Mouse (Mus musculus) embryonic facial prominence, embryonic 14.5 days (tissue): ENCODE measurements around the gene Slc25a51. TPM values are rescaled to one million over a fixed set of nuclear protein-coding genes. Genes with fewer than 3 reads are reported as not detected.

Experiments used
- ATAC-seq: fragments of 200-750 bp; cut with Nextera tagmentation; 2 replicates; pipeline ENCODE4 v1.8.0; 2017; ENCODE audit warnings: low read depth, moderate number of reproducible peaks, moderate TSS enrichment
- DNase-seq: peaks from one replicate; pipeline ENCODE4 v3.0.0-alpha.2; 2015; ENCODE audit warnings: low spot score
- H3K27ac ChIP-seq: fragments of 300-500 bp; sonication (generic); replicated peaks from 2 replicates; pipeline ENCODE4 v1.5.1; 2014; ENCODE audit warnings: low read depth, mild to moderate bottlenecking, low read length, moderate library complexity
- H3K27me3 ChIP-seq: fragments of 300-500 bp; sonication (generic); replicated peaks from 2 replicates; pipeline ENCODE4 v1.6.1; 2014; ENCODE audit warnings: low read length; ENCODE audit not compliant: control insufficient read depth, insufficient read depth
- H3K36me3 ChIP-seq: fragments of 300-500 bp; sonication (generic); 2 replicates; pipeline ENCODE4 v1.6.1; 2014; ENCODE audit warnings: low read length, mixed read lengths; ENCODE audit not compliant: control insufficient read depth, insufficient read depth
- H3K4me1 ChIP-seq: fragments of 300-500 bp; sonication (generic); 2 replicates; pipeline ENCODE4 v1.6.1; 2014; ENCODE audit warnings: antibody characterized with exemption, low read length; ENCODE audit not compliant: control insufficient read depth, insufficient read depth
- H3K4me2 ChIP-seq: fragments of 300-500 bp; sonication (generic); 2 replicates; pipeline ENCODE4 v1.6.1; 2014; ENCODE audit warnings: low read depth, mild to moderate bottlenecking, low read length, moderate library complexity, mixed read lengths
- H3K4me3 ChIP-seq: fragments of 300-500 bp; sonication (generic); 2 replicates; pipeline ENCODE4 v1.5.1; 2014; ENCODE audit warnings: low read depth, mild to moderate bottlenecking, low read length
- H3K9ac ChIP-seq: fragments of 300-500 bp; sonication (generic); 2 replicates; pipeline ENCODE4 v1.6.1; 2014; ENCODE audit warnings: low read depth, mild to moderate bottlenecking, low read length, moderate library complexity, mixed read lengths
- H3K9me3 ChIP-seq: fragments of 300-500 bp; sonication (generic); 2 replicates; pipeline ENCODE4 v1.6.1; 2016; ENCODE audit warnings: low read length; ENCODE audit not compliant: control insufficient read depth
- WGBS: fragments of 180-500 bp; shearing (Covaris S2); extraction: QIAGEN DNeasy Blood & Tissue Kit; methylation state at CpG from one replicate; pipeline ENCODE4 v1.1.7; 2014; 5-methylcytosine and 5-hydroxymethylcytosine counted together
- polyA plus RNA-seq: library from polyadenylated mRNA; unstranded; fragments of >200 nt; fragmentation: Nextera tagmentation; extraction: Ambion mirVana; gene quantifications from 2 replicates; pipeline ENCODE4 v1.2.1, GENCODE M21; 2014

Gene Slc25a51
- polyA plus RNA-seq, 1 experiment from 2014 or later, result 47.8 TPM

DNA sequence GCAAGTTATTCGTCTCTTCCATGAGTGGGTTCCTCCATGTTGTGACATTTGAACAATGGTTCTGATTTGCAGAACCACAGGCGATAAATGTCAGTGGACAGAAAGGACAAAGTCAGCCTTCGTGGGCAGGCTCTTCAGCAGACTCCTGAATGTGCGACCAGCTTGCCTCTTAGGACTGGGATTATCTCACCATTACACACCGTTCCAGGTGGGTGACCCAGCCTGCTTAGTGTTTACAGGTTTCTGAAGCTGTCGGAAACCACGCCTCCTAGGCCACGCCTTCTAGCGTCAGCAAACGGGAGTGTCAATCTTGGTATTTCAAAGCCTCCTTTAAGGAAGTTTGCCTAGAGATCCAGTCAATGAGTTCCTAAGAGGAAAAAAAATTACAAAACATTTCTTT, 704 bp upstream of the Slc25a51 start:
- Histone ChIP-seq H3K27me3 (no peaks in the 10 kb centered on the region), H3K36me3 (peaks cover 3% of the 10 kb centered on the region; the same call in 1 of the 2 replicates), H3K4me3 (peak overlapping the region; percentile 97), H3K4me2 (peak overlapping the region; percentile 82), H3K9me3 (no peaks in the 10 kb centered on the region), H3K9ac (peak overlapping the region; percentile 96), H3K27ac (peak overlapping the region; percentile 86), H3K4me1 (peaks cover 15% of the 10 kb centered on the region)
- ATAC-seq, result peak; percentile 31; the same call in 1 of the 2 replicates
- WGBS, result 2% methylated on average over 10 of the region's 10 CpGs
- peak; percentile 92 for DNase-seq

- DNase-seq (peak; percentile 48), ATAC-seq (no peak)
- Histone ChIP-seq H3K9me3 (no peaks in the 10 kb centered on the region), H3K4me2 (peak overlapping the region; percentile 82), H3K27me3 (no peaks in the 10 kb centered on the region), H3K9ac (peak overlapping the region; percentile 96), H3K27ac (peak overlapping the region; percentile 86), H3K4me1 (peaks cover 15% of the 10 kb centered on the region), H3K4me3 (peak overlapping the region; percentile 97), H3K36me3 (peaks cover 18% of the 10 kb centered on the region)
- WGBS, result 1% methylated on average over 15 of the region's 19 CpGs
Observed at GRCm38 (mm10) chr4:45407703-45408334, 747 bp downstream of the Slc25a51 start.

GRCm38 (mm10) chr4:45407001-45407702, 1.4 kb downstream of the Slc25a51 start:
- WGBS, result 54% methylated on average over 5 of the region's 5 CpGs
- Histone ChIP-seq H3K4me1 (peaks cover 15% of the 10 kb centered on the region), H3K27ac (no peak overlapping the region), H3K27me3 (no peaks in the 10 kb centered on the region), H3K9me3 (no peaks in the 10 kb centered on the region), H3K4me2 (peak overlapping the region; percentile 82), H3K36me3 (peaks cover 24% of the 10 kb centered on the region), H3K4me3 (peak overlapping the region; percentile 97), H3K9ac (peak overlapping the region; percentile 96)
- no peak for DNase-seq
- ATAC-seq, result no peak

- H3K9ac ChIP-seq, result no peak overlapping the region
- H3K4me3 ChIP-seq, result 0 out of 2 replicates have a peak overlapping the region, but pooled peaks have one; percentile 7
- peaks cover 15% of the 10 kb centered on the region for H3K4me1 ChIP-seq
- ATAC-seq, result no peak
- H3K4me2 ChIP-seq, result peak overlapping the region; percentile 82; the same call in 1 of the 2 replicates
- no peak for DNase-seq
- 88% methylated on average over 7 of the region's 7 CpGs for WGBS
- H3K36me3 ChIP-seq, result peaks cover 32% of the 10 kb centered on the region
- H3K9me3 ChIP-seq, result no peaks in the 10 kb centered on the region
- no peak overlapping the region for H3K27ac ChIP-seq
- no peaks in the 10 kb centered on the region for H3K27me3 ChIP-seq
Observed at GRCm38 (mm10) chr4:45406397-45406796, 2.2 kb downstream of the Slc25a51 start.

- Histone ChIP-seq H3K27me3 (no peaks in the 10 kb centered on the region), H3K9me3 (no peaks in the 10 kb centered on the region), H3K27ac (no peak overlapping the region), H3K4me2 (no peak overlapping the region), H3K4me3 (no peak overlapping the region), H3K4me1 (peaks cover 15% of the 10 kb centered on the region), H3K9ac (no peak overlapping the region), H3K36me3 (peaks cover 41% of the 10 kb centered on the region)
- DNase-seq (no peak), ATAC-seq (no peak)
- WGBS, result 45% methylated on average over 7 of the region's 7 CpGs
Observed at GRCm38 (mm10) chr4:45405315-45405714, 3.3 kb downstream of the Slc25a51 start.

- Histone ChIP-seq H3K36me3 (peaks cover 53% of the 10 kb centered on the region), H3K27ac (no peak overlapping the region), H3K4me3 (no peak overlapping the region), H3K4me1 (peaks cover 15% of the 10 kb centered on the region), H3K27me3 (no peaks in the 10 kb centered on the region), H3K9me3 (no peaks in the 10 kb centered on the region), H3K4me2 (no peak overlapping the region), H3K9ac (no peak overlapping the region)
- 93% methylated on average over 7 of the region's 7 CpGs for WGBS
- DNase-seq (no peak), ATAC-seq (no peak)
Observed at GRCm38 (mm10) chr4:45404086-45404485, 4.5 kb downstream of the Slc25a51 start.

- WGBS, result 83% methylated on average over 7 of the region's 7 CpGs
- no peak for DNase-seq
- Histone ChIP-seq H3K9ac (no peak overlapping the region), H3K4me2 (no peak overlapping the region), H3K4me1 (peaks cover 15% of the 10 kb centered on the region), H3K9me3 (no peaks in the 10 kb centered on the region), H3K27ac (no peak overlapping the region), H3K4me3 (no peak overlapping the region), H3K36me3 (peaks cover 59% of the 10 kb centered on the region), H3K27me3 (no peaks in the 10 kb centered on the region)
- ATAC-seq, result no peak
Observed at GRCm38 (mm10) chr4:45403499-45403878, 5.1 kb downstream of the Slc25a51 start.

DNA sequence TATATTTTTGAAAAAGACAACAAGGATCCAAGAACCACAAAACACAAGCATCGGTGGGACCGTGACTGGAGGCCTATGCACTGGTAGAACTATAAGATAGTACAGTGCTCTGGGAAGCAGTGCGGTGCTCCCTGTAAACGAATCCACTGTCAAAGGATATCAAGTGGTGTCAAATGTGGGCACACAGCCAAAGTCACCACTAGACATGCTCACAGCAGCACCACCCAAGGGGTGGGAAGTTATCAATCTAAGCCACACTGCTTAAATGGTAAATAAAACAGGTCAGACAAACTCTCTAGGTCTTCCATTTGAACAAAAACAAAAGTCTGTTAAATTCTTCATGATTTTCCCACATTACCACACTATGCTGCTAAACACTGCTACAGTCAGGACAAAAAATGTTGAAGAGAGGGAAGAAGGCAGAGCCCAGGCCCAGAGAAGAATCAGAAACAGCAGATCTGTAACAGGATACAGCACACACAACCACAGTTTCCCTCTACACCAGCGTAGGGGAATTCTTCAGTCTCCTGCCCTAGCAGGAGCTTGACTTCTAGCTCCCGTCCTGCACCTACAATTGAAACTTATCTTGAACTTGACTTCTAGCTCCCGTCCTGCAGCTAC, 5.6 kb downstream of the Slc25a51 start:
- Histone ChIP-seq H3K9ac (no peak overlapping the region), H3K9me3 (no peaks in the 10 kb centered on the region), H3K36me3 (peaks cover 63% of the 10 kb centered on the region), H3K4me3 (no peak overlapping the region), H3K4me2 (no peak overlapping the region), H3K4me1 (peaks cover 15% of the 10 kb centered on the region), H3K27ac (no peak overlapping the region), H3K27me3 (no peaks in the 10 kb centered on the region)
- DNase-seq (peak; percentile 43), ATAC-seq (no peak)
- 73% methylated on average over 7 of the region's 7 CpGs for WGBS
